In the genomic region with DNA sequence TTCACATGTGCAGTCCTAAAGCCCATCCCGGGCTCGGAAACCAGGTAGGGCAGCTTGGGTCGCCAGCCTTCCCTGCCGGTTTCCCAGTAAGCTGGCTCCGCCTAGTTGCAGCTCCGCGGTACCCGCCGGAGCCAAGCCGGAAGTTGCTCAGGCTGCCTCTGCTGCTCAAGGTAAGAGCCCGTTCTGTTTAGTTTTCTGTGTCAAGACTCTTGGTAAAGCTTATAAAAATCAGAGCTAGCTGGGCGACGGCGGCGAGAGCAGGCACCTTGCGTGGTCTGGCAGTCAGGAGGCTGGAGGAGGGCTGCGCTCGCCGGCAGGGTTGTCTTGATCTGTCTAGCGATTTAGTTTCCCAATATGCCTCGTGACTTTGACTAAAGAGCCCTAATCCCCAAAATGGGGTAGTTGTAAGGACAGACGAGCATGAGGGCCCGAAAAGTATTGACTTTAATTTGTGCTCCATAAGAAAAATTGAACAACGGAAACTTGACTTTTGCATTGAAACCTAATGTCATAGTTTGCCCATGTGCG, we compare ENCODE assay signal across 8 mouse cellular contexts. TPM values are rescaled to one million over a fixed set of nuclear protein-coding genes. Genes with fewer than 3 reads are reported as not detected.
DNase-seq lines count a peak whose midpoint lies in the region; ATAC-seq and TF ChIP-seq lines count a peak whose summit lies in the region.

No protein-coding gene starts in this region.

- H3K27ac ChIP-seq in cerebellum, adult 2 months (ENCODE audit: insufficient read depth, low read length): no peak overlapping the region
- no peak overlapping the region for H3K27ac ChIP-seq in hindbrain, embryonic 12.5 days
- peak overlapping the region; percentile 42; the same call in 1 of the 2 replicates for H3K27ac ChIP-seq in thymus, adult 2 months (ENCODE audit: control insufficient read depth, insufficient read depth, low read length)

- DNase-seq in MN1 (ENCODE audit: low spot score): peak; percentile 58
- peak; percentile 38 to 41 for DNase-seq in cerebellum, adult 2 months
- peak; percentile 34 to 58 for DNase-seq in layer of hippocampus, postnatal 10 days (ENCODE audit: low spot score in 2 of 2)
- peak; percentile 54 for DNase-seq in lung, postnatal 10 days
- DNase-seq in ovary, postnatal 10 days (ENCODE audit: low spot score): peak; percentile 18
- peak; percentile 78 for DNase-seq in thymus, adult 2 months

- peak overlapping the region; percentile 59 for H3K9ac ChIP-seq in hindbrain, embryonic 12.5 days

- no peaks in the 10 kb centered on the region for H3K27me3 ChIP-seq in cerebellum, adult 2 months (ENCODE audit: control insufficient read depth, insufficient read depth, low read length)
- H3K27me3 ChIP-seq in hindbrain, embryonic 12.5 days: no peaks in the 10 kb centered on the region
- no peaks in the 10 kb centered on the region for H3K27me3 ChIP-seq in thymus, adult 2 months (ENCODE audit: control insufficient read depth, insufficient read depth, low read length)

- peak overlapping the region; percentile 47 for H3K4me3 ChIP-seq in cerebellum, adult 2 months (replicated peaks; ENCODE audit: insufficient read depth, low read depth, low read length)
- H3K4me3 ChIP-seq in hindbrain, embryonic 12.5 days: peak overlapping the region; percentile 53
- H3K4me3 ChIP-seq in thymus, adult 2 months (ENCODE audit: control insufficient read depth, insufficient read depth, low read length): peak overlapping the region; percentile 77

- WGBS in cerebellum, adult 2 months: 2% methylated on average over 25 of the region's 25 CpGs
- WGBS in hindbrain, embryonic 12.5 days: 3% methylated on average over 25 of the region's 25 CpGs
- WGBS in thymus, adult 2 months: under 1% methylated on average over 25 of the region's 25 CpGs

- no peaks in the 10 kb centered on the region for H3K36me3 ChIP-seq in hindbrain, embryonic 12.5 days
- no peaks in the 10 kb centered on the region for H3K36me3 ChIP-seq in thymus, adult 2 months (ENCODE audit: control insufficient read depth, insufficient read depth, low read length)

- ATAC-seq in frontal cortex, adult (ENCODE audit: low TSS enrichment): peak; percentile 94
- ATAC-seq in hindbrain, embryonic 12.5 days (ENCODE audit: low FRiP score): peak; percentile 56

- TF ChIP-seq POLR2A in cerebellum, adult 2 months (IDR thresholded peaks at IDR 0.05; ENCODE audit: borderline replicate concordance, insufficient read depth, low read length): no peak
- no peak for TF ChIP-seq POLR2A in thymus, adult 2 months (IDR thresholded peaks at IDR 0.05; ENCODE audit: control insufficient read depth, extremely low read depth, insufficient read depth, low read length, poor library complexity)

- no peak for TF ChIP-seq CTCF in cerebellum, adult 2 months (IDR thresholded peaks at IDR 0.05; ENCODE audit: borderline replicate concordance, insufficient read depth, low read depth, low read length)
- TF ChIP-seq CTCF in thymus, adult 2 months (IDR thresholded peaks at IDR 0.05; ENCODE audit: borderline replicate concordance, control insufficient read depth, extremely low read depth, insufficient read depth, low read length, poor library complexity): 0 out of 2 replicates have a peak, but pooled peaks have one; percentile 7

- H3K4me1 ChIP-seq in cerebellum, adult 2 months (ENCODE audit: control insufficient read depth, insufficient read depth, low read length): no peaks in the 10 kb centered on the region
- H3K4me1 ChIP-seq in hindbrain, embryonic 12.5 days: peaks cover 5% of the 10 kb centered on the region; the same call in 1 of the 2 replicates
- no peaks in the 10 kb centered on the region; the same call in 1 of the 2 replicates for H3K4me1 ChIP-seq in thymus, adult 2 months (replicated peaks; ENCODE audit: control insufficient read depth, insufficient read depth, low read length)

- H3K9me3 ChIP-seq in hindbrain, embryonic 12.5 days (replicated peaks): no peaks in the 10 kb centered on the region

- peak overlapping the region; percentile 83 for H3K4me2 ChIP-seq in hindbrain, embryonic 12.5 days (replicated peaks)

RNA-seq across cellular contexts. Expression of gene Frrs1, which starts 2.3 kb away (rescaled TPM):
- 0.70 and 0.92 TPM in 2 replicates for polyA plus RNA-seq in cerebellum, adult 2 months (2012; rRNA removed)
- 6.0 and 10.2 TPM in 2 replicates for polyA plus RNA-seq in hindbrain, embryonic 12.5 days (2016; fragmentation: Nextera tagmentation; extraction: Ambion mirVana)
- 1 to 10 TPM; 1.7 to 2.5 TPM for total RNA-seq in layer of hippocampus, postnatal 10 days (2021)
- polyA plus RNA-seq in thymus, adult 2 months (2012; rRNA removed): 19.2 and 24.8 TPM in 2 replicates

RNA-seq across cellular contexts. Expression of gene Agl, which starts 53.6 kb away (rescaled TPM):
- 20.6 and 20.8 TPM in 2 replicates for polyA plus RNA-seq in cerebellum, adult 2 months (2012; rRNA removed)
- polyA plus RNA-seq in hindbrain, embryonic 12.5 days (2016; fragmentation: Nextera tagmentation; extraction: Ambion mirVana): 18.6 and 21.0 TPM in 2 replicates
- 10 to 100 TPM; 28.6 to 31.0 TPM for total RNA-seq in layer of hippocampus, postnatal 10 days (2021)
- 8.0 and 8.9 TPM in 2 replicates for polyA plus RNA-seq in thymus, adult 2 months (2012; rRNA removed)

Comparison
In these comparisons a context has a peak if more than half of its experiments do, and no peak if none do; other contexts are left out.
1. DNase-seq: peak in every context shown above with its lines; median percentile 78 in thymus, adult 2 months; 58 in MN1; 54 in lung, postnatal 10 days; 46 in layer of hippocampus, postnatal 10 days; 40 in cerebellum, adult 2 months; 18 in ovary, postnatal 10 days.